Mouse (Mus musculus): ENCODE measurements around the gene Tcf7l2. TPM values are rescaled to one million over a fixed set of nuclear protein-coding genes. Genes with fewer than 3 reads are reported as not detected.

The Tcf7l2 gene
- polyA plus RNA-seq, 1 experiment from 2014 or later, result 27.0 TPM

GRCm38 (mm10) chr19:55704071-55704470, 37.5 kb upstream of the Tcf7l2 start:
- H3K4me1 ChIP-seq (ENCODE audit: control insufficient read depth, insufficient read depth, low read depth, low read length), result no peaks in the 10 kb centered on the region
- H3K4me3 ChIP-seq (ENCODE audit: low read length), result no peak overlapping the region
- H3K9me3 ChIP-seq (ENCODE audit: control insufficient read depth, low read length), result no peaks in the 10 kb centered on the region
- no peaks in the 10 kb centered on the region for H3K36me3 ChIP-seq (ENCODE audit: control insufficient read depth, insufficient read depth, low read length)
- no peaks in the 10 kb centered on the region for H3K27me3 ChIP-seq (replicated peaks; ENCODE audit: control insufficient read depth, insufficient read depth, low read length)
- H3K9ac ChIP-seq (ENCODE audit: low read depth, low read length), result no peak overlapping the region
- no peak overlapping the region for H3K27ac ChIP-seq (ENCODE audit: low read depth, low read length)
- 40% methylated on average over 6 of the region's 6 CpGs for WGBS
- ATAC-seq, result no peak
- no peak overlapping the region for H3K4me2 ChIP-seq (ENCODE audit: low read length)

DNA sequence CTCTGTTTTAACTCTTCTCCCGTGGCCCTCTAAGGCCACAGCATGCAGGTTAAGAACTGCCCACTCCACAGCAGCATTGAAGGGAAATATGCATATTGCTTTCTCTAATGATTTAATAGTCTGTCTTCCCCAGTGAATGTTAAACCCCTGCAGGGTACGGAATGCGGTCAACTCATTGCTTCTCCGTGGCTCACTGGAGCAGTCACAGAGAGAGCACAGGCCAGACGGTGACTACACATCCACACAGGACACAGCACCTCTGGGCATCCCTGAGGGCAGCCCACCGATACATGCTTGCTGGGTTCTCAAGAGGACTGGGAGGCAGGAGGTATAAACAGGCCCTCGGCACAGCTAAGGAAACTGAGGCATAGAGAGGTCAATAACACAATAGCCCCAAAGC, 35.3 kb upstream of the Tcf7l2 start:
- WGBS, result 73% methylated on average over 7 of the region's 7 CpGs

DNA sequence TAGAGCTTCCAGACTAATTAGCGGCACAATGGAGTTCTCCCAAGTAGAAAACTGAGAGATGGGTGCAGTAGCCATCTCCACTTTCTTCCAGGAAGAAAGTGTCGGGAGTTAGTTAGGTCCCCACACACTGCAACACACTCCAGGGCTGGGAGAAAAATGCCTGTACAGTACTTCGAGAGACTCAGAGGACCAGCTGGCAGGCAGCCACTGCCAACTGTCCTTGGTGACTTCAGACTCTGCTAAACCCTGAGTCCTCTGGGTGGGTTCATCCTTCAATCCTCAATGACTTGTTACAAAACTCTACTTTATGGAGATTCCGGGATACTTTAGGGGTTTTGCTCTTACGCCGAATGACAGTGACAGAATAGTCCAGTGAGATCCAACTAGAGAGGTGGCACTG, 34.8 kb upstream of the Tcf7l2 start:
- H3K4me1 ChIP-seq (ENCODE audit: control insufficient read depth, insufficient read depth, low read depth, low read length), result no peaks in the 10 kb centered on the region
- ATAC-seq, result no peak
- no peak overlapping the region for H3K9ac ChIP-seq (ENCODE audit: low read depth, low read length)

More for the DNA sequence above, 35.3 kb upstream of the Tcf7l2 start:
- Histone ChIP-seq H3K36me3 (ENCODE audit: control insufficient read depth, insufficient read depth, low read length) (no peaks in the 10 kb centered on the region), H3K4me3 (ENCODE audit: low read length) (no peak overlapping the region), H3K9ac (ENCODE audit: low read depth, low read length) (no peak overlapping the region), H3K9me3 (ENCODE audit: control insufficient read depth, low read length) (no peaks in the 10 kb centered on the region), H3K4me2 (ENCODE audit: low read length) (no peak overlapping the region), H3K4me1 (ENCODE audit: control insufficient read depth, insufficient read depth, low read depth, low read length) (no peaks in the 10 kb centered on the region), H3K27me3 (replicated peaks; ENCODE audit: control insufficient read depth, insufficient read depth, low read length) (no peaks in the 10 kb centered on the region), H3K27ac (ENCODE audit: low read depth, low read length) (no peak overlapping the region)
- ATAC-seq, result no peak

GRCm38 (mm10) chr19:55708031-55708554, 33.5 kb upstream of the Tcf7l2 start:
- no peak overlapping the region for H3K4me3 ChIP-seq (ENCODE audit: low read length)
- H3K27ac ChIP-seq (ENCODE audit: low read depth, low read length), result no peak overlapping the region
- no peaks in the 10 kb centered on the region for H3K4me1 ChIP-seq (ENCODE audit: control insufficient read depth, insufficient read depth, low read depth, low read length)
- no peaks in the 10 kb centered on the region for H3K36me3 ChIP-seq (ENCODE audit: control insufficient read depth, insufficient read depth, low read length)
- 86% methylated on average over 8 of the region's 8 CpGs for WGBS
- H3K9ac ChIP-seq (ENCODE audit: low read depth, low read length), result no peak overlapping the region
- H3K9me3 ChIP-seq (ENCODE audit: control insufficient read depth, low read length), result no peaks in the 10 kb centered on the region
- H3K27me3 ChIP-seq (replicated peaks; ENCODE audit: control insufficient read depth, insufficient read depth, low read length), result no peaks in the 10 kb centered on the region
- H3K4me2 ChIP-seq (ENCODE audit: low read length), result no peak overlapping the region
- no peak for ATAC-seq

More for the DNA sequence above, 34.8 kb upstream of the Tcf7l2 start:
- H3K9me3 ChIP-seq (ENCODE audit: control insufficient read depth, low read length), result no peaks in the 10 kb centered on the region
- no peak overlapping the region for H3K4me2 ChIP-seq (ENCODE audit: low read length)
- no peak overlapping the region for H3K4me3 ChIP-seq (ENCODE audit: low read length)
- H3K27me3 ChIP-seq (replicated peaks; ENCODE audit: control insufficient read depth, insufficient read depth, low read length), result no peaks in the 10 kb centered on the region
- no peak overlapping the region for H3K27ac ChIP-seq (ENCODE audit: low read depth, low read length)
- 84% methylated on average over 6 of the region's 6 CpGs for WGBS
- no peaks in the 10 kb centered on the region for H3K36me3 ChIP-seq (ENCODE audit: control insufficient read depth, insufficient read depth, low read length)

DNA sequence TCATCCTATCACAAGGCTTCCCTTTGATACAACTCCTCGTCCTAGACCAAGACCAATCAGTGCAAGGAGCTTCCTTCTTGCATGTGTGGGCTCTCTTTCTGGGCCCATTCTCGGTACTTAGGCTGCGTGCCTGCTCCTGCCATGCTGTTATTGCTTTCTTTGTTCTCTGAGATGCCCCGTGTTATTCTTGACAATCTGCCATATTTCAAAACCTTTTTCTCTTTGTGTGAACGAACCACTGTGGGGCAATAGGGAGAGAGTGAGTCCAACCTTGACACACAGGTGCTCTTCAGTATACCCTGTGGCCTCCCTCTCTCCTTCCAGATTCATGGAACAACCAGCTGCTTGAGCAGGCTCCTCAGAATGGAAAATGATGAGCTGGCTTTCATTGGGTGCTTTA, 30.8 kb upstream of the Tcf7l2 start:
- Histone ChIP-seq H3K36me3 (ENCODE audit: control insufficient read depth, insufficient read depth, low read length) (no peaks in the 10 kb centered on the region), H3K4me2 (ENCODE audit: low read length) (no peak overlapping the region), H3K4me3 (ENCODE audit: low read length) (no peak overlapping the region), H3K27me3 (replicated peaks; ENCODE audit: control insufficient read depth, insufficient read depth, low read length) (no peaks in the 10 kb centered on the region), H3K9me3 (ENCODE audit: control insufficient read depth, low read length) (no peaks in the 10 kb centered on the region), H3K9ac (ENCODE audit: low read depth, low read length) (no peak overlapping the region), H3K4me1 (ENCODE audit: control insufficient read depth, insufficient read depth, low read depth, low read length) (no peaks in the 10 kb centered on the region), H3K27ac (ENCODE audit: low read depth, low read length) (no peak overlapping the region)
- ATAC-seq, result no peak
- WGBS, result 75% methylated on average over 5 of the region's 5 CpGs

DNA sequence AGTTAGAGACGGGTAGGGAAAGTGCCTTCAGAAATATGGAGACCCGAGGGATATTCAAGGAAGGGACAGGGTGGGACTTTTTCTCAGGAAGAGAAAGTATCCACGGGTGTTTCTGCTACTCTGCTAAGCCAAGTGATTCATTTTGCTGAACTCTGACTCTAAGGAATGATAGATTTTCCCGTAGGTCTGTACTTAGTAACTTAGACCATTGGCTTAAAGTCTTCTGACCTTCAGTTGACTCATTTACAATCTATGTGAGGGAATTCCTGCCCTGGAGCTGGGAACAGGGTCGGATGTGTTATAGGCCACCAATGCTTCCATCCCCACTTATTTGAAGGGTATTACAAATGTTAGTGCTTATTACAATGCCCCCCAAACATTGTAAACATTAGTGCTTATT, 29.9 kb upstream of the Tcf7l2 start:
- ATAC-seq, result no peak
- H3K27me3 ChIP-seq (replicated peaks; ENCODE audit: control insufficient read depth, insufficient read depth, low read length), result no peaks in the 10 kb centered on the region
- no peaks in the 10 kb centered on the region for H3K36me3 ChIP-seq (ENCODE audit: control insufficient read depth, insufficient read depth, low read length)
- no peak overlapping the region for H3K4me2 ChIP-seq (ENCODE audit: low read length)
- 92% methylated on average over 5 of the region's 5 CpGs for WGBS
- no peaks in the 10 kb centered on the region for H3K4me1 ChIP-seq (ENCODE audit: control insufficient read depth, insufficient read depth, low read depth, low read length)
- no peaks in the 10 kb centered on the region for H3K9me3 ChIP-seq (ENCODE audit: control insufficient read depth, low read length)
- no peak overlapping the region for H3K27ac ChIP-seq (ENCODE audit: low read depth, low read length)
- no peak overlapping the region for H3K4me3 ChIP-seq (ENCODE audit: low read length)
- H3K9ac ChIP-seq (ENCODE audit: low read depth, low read length), result no peak overlapping the region

DNA sequence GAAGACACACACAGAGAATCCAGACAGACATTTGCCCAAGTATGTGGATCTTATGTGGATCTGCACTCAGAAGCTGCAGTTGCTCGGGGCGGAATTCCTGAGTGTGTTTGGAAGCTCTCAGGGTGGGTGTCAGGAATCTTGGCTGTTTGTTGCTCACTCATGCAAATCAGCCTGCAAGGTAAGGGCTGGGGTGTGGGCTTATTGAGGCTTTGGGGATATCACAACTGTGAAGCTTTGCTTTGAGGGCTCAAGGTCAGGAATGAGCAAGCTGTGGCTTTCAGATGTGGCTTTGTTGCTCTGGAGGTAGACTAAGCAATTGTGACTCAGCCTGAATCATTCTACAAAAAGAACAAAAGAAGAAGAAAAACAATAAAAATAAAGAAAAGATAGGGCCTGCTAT, 28.9 kb upstream of the Tcf7l2 start:
- H3K4me1 ChIP-seq (ENCODE audit: control insufficient read depth, insufficient read depth, low read depth, low read length), result no peaks in the 10 kb centered on the region
- no peak overlapping the region for H3K4me3 ChIP-seq (ENCODE audit: low read length)
- 89% methylated on average over 2 of the region's 2 CpGs for WGBS
- ATAC-seq, result no peak
- H3K9ac ChIP-seq (ENCODE audit: low read depth, low read length), result no peak overlapping the region
- H3K27me3 ChIP-seq (replicated peaks; ENCODE audit: control insufficient read depth, insufficient read depth, low read length), result no peaks in the 10 kb centered on the region
- no peaks in the 10 kb centered on the region for H3K36me3 ChIP-seq (ENCODE audit: control insufficient read depth, insufficient read depth, low read length)
- no peak overlapping the region for H3K4me2 ChIP-seq (ENCODE audit: low read length)
- no peak overlapping the region for H3K27ac ChIP-seq (ENCODE audit: low read depth, low read length)
- no peaks in the 10 kb centered on the region for H3K9me3 ChIP-seq (ENCODE audit: control insufficient read depth, low read length)

DNA sequence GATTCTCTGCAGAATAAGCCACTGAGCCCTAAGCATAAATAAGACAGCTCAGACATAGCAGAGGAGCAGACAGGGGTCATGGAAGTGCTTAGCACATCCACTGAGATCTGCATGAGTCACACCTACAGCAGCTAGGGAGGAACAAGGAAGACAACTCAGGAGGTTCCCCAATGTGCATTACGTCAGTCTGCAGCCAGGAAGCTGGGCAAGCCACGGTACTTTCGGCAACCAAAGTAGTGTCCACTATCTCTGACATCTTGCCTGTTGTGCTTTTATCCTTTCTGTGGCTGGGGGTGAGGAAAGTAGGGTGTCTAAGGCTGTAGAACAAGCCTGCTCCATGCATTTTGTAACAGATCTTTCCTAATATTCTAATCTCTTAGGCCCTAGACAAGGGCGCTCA, 27.6 kb upstream of the Tcf7l2 start:
- WGBS, result 75% methylated on average over 4 of the region's 4 CpGs
- Histone ChIP-seq H3K4me1 (ENCODE audit: control insufficient read depth, insufficient read depth, low read depth, low read length) (no peaks in the 10 kb centered on the region), H3K36me3 (ENCODE audit: control insufficient read depth, insufficient read depth, low read length) (no peaks in the 10 kb centered on the region), H3K4me2 (ENCODE audit: low read length) (no peak overlapping the region), H3K27me3 (replicated peaks; ENCODE audit: control insufficient read depth, insufficient read depth, low read length) (no peaks in the 10 kb centered on the region), H3K27ac (ENCODE audit: low read depth, low read length) (no peak overlapping the region), H3K4me3 (ENCODE audit: low read length) (no peak overlapping the region), H3K9ac (ENCODE audit: low read depth, low read length) (no peak overlapping the region), H3K9me3 (ENCODE audit: control insufficient read depth, low read length) (no peaks in the 10 kb centered on the region)
- no peak for ATAC-seq

GRCm38 (mm10) chr19:55714665-55715064, 27.0 kb upstream of the Tcf7l2 start:
- Histone ChIP-seq H3K27me3 (replicated peaks; ENCODE audit: control insufficient read depth, insufficient read depth, low read length) (no peaks in the 10 kb centered on the region), H3K9me3 (ENCODE audit: control insufficient read depth, low read length) (no peaks in the 10 kb centered on the region), H3K4me3 (ENCODE audit: low read length) (no peak overlapping the region), H3K4me2 (ENCODE audit: low read length) (no peak overlapping the region), H3K27ac (ENCODE audit: low read depth, low read length) (no peak overlapping the region), H3K36me3 (ENCODE audit: control insufficient read depth, insufficient read depth, low read length) (no peaks in the 10 kb centered on the region), H3K4me1 (ENCODE audit: control insufficient read depth, insufficient read depth, low read depth, low read length) (no peaks in the 10 kb centered on the region), H3K9ac (ENCODE audit: low read depth, low read length) (no peak overlapping the region)
- WGBS, result 59% methylated on average over 3 of the region's 3 CpGs
- no peak for ATAC-seq

DNA sequence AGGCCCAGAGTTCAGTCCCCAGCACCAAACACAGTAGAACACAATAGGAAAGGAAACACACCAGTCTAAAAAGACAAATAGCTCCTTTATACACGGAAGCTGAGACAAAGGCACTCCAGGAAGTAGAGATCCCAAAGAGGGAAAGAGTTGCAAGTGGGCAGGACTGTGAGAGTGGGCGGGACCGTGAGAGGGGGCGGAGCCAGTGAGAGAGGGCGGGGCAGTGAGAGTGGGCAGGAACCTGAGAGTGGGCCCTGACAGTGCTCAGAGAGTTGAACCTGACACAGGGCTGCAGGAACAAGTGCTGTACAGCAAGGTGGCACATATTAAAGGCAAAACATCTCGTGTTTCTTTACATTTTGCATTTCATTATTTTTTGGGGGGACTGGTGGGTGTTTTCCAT, 22.5 kb upstream of the Tcf7l2 start:
- no peaks in the 10 kb centered on the region for H3K27me3 ChIP-seq (replicated peaks; ENCODE audit: control insufficient read depth, insufficient read depth, low read length)
- H3K9me3 ChIP-seq (ENCODE audit: control insufficient read depth, low read length), result no peaks in the 10 kb centered on the region
- 71% methylated on average over 6 of the region's 6 CpGs for WGBS
- no peak overlapping the region for H3K9ac ChIP-seq (ENCODE audit: low read depth, low read length)
- no peaks in the 10 kb centered on the region for H3K36me3 ChIP-seq (ENCODE audit: control insufficient read depth, insufficient read depth, low read length)
- no peak overlapping the region for H3K27ac ChIP-seq (ENCODE audit: low read depth, low read length)
- no peak overlapping the region for H3K4me3 ChIP-seq (ENCODE audit: low read length)
- no peak overlapping the region for H3K4me2 ChIP-seq (ENCODE audit: low read length)
- H3K4me1 ChIP-seq (ENCODE audit: control insufficient read depth, insufficient read depth, low read depth, low read length), result no peaks in the 10 kb centered on the region
- no peak for ATAC-seq
